Mouse (Mus musculus) brain, embryonic 14.5 days (tissue): ENCODE data around the gene Gjc1.

Experiments used
- CTCF ChIP-seq: fragments of 200-500 bp; IDR thresholded peaks from 2 replicates; pipeline ENCODE4 v1.5.1; 2012; ENCODE audit warnings: inconsistent platforms, mild to moderate bottlenecking, moderate library complexity, borderline replicate concordance; ENCODE audit not compliant: insufficient read depth, insufficient read length; ENCODE audit errors: extremely low read depth
- POLR2A ChIP-seq: fragments of 200-500 bp; IDR thresholded peaks from 2 replicates; pipeline ENCODE4 v1.6.1; 2012; ENCODE audit warnings: mild to moderate bottlenecking, inconsistent platforms, borderline replicate concordance; ENCODE audit not compliant: poor library complexity, insufficient read depth, insufficient read length, severe bottlenecking; ENCODE audit errors: extremely low read depth

DNA sequence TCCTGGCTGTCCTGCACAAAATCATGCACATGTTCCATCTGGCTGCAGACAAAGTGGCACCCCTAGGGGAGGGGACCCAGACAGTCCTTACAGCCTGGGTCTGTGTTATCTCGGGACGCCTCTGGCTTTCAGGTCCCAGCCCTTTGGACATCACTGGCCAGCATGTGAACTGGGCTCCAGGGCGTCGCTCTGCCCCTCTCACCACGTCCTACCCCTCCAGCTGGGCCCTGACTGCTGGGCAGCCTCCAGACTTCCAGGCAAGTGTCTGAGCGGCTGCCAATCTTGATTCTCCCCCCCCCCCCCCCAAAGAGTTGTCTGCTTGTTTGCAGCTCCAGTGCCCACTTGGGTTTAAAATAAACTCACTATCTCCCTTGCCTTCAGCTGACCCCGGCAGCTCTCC, 36.1 kb downstream of the Gjc1 start:
- TF ChIP-seq CTCF (no peak), POLR2A (no peak)
